Mouse (Mus musculus) heart, embryonic 12.5 days (tissue): ENCODE measurements around the gene Nlrc5. TPM values are rescaled to one million over a fixed set of nuclear protein-coding genes. Genes with fewer than 3 reads are reported as not detected.

ENCODE experiments used
- ATAC-seq: fragments of 200-750 bp; cut with Nextera tagmentation; 2 replicates; pipeline ENCODE4 v1.8.0; 2017; ENCODE audit warnings: moderate TSS enrichment, moderate library complexity; ENCODE audit not compliant: insufficient number of reproducible peaks, low FRiP score
- H3K27ac ChIP-seq: fragments of 300-500 bp; sonication (generic); 2 replicates; pipeline ENCODE4 v1.5.1; 2016; ENCODE audit warnings: mild to moderate bottlenecking, moderate library complexity; ENCODE audit not compliant: poor library complexity, severe bottlenecking
- H3K27me3 ChIP-seq: fragments of 300-500 bp; sonication (generic); replicated peaks from 2 replicates; pipeline ENCODE4 v1.6.1; 2016; ENCODE audit warnings: mild to moderate bottlenecking, moderate library complexity
- H3K36me3 ChIP-seq: fragments of 300-500 bp; sonication (generic); 2 replicates; pipeline ENCODE4 v1.6.1; 2016; ENCODE audit warnings: mild to moderate bottlenecking, moderate library complexity
- H3K4me1 ChIP-seq: fragments of 300-500 bp; sonication (generic); replicated peaks from 2 replicates; pipeline ENCODE4 v1.6.1; 2016; ENCODE audit warnings: mild to moderate bottlenecking
- H3K4me2 ChIP-seq: fragments of 300-500 bp; sonication (generic); 2 replicates; pipeline ENCODE4 v1.6.1; 2016; ENCODE audit warnings: mild to moderate bottlenecking, moderate library complexity
- H3K4me3 ChIP-seq: fragments of 300-500 bp; sonication (generic); 2 replicates; pipeline ENCODE4 v1.5.1; 2016; ENCODE audit warnings: mild to moderate bottlenecking
- H3K9ac ChIP-seq: fragments of 300-500 bp; sonication (generic); 2 replicates; pipeline ENCODE4 v1.6.1; 2016; ENCODE audit warnings: mild to moderate bottlenecking, moderate library complexity
- H3K9me3 ChIP-seq: fragments of 300-500 bp; sonication (generic); replicated peaks from 2 replicates; pipeline ENCODE4 v1.6.1; 2016; ENCODE audit warnings: mild to moderate bottlenecking, moderate library complexity
- WGBS: fragments of 180-500 bp; shearing (Covaris S2); methylation state at CpG from one replicate; pipeline ENCODE4 v1.1.7; 2016; 5-methylcytosine and 5-hydroxymethylcytosine counted together
- microRNA-seq: library from miRNA; unstranded; fragments of <30 nt; microRNA quantifications from one replicate; pipeline ENCODE4, GENCODE M21; 2017
- polyA plus RNA-seq: library from polyadenylated mRNA; unstranded; fragments of >200 nt; fragmentation: Nextera tagmentation; extraction: Ambion mirVana; gene quantifications from 2 replicates; pipeline ENCODE4 v1.2.1, GENCODE M21; 2016

Nlrc5 gene
- polyA plus RNA-seq, 1 experiment from 2014 or later: 0.08 TPM

DNA sequence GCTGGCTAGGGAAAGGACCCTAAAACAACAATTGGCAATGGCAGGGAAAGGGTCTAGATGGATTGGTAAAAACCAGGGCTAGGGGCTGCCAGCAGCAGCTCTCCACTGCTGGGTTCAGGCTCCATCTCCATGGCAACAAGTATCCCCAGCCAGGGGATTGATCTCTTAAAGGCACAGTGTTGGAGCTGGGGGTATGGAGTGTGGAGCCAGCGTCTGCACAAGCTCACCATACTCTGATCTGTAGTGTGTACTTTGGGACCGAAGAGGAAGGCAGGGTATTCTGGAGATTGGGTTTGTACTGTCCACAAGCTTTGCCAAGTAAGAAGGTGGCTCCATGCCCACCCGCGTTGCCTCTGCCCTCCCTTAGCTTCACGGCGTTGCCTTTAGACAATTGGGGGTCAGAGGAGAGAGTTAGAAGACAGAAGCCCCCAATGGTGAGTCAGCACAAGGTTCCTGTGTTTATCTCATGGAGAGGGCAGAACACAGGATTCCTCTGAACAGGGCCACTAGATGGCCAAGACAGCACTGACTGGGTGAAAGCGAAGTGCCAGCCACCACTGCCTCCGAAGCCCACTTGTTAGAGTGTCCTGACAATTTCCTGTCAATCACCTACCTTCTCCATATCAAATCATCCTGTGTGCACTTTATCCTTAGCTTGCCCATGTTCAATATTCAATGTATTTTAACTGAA is 133.1 kb downstream of the Nlrc5 start:
- H3K9me3 ChIP-seq: no peaks in the 10 kb centered on the region
- no peak overlapping the region for H3K4me2 ChIP-seq
- no peak overlapping the region for H3K9ac ChIP-seq
- no peak overlapping the region for H3K4me3 ChIP-seq
- H3K27me3 ChIP-seq: peaks cover 8% of the 10 kb centered on the region; the same call in 1 of the 2 replicates
- H3K36me3 ChIP-seq: 0 out of 2 replicates have a peak, but pooled peaks cover 4% of the 10 kb centered on the region
- H3K4me1 ChIP-seq: no peaks in the 10 kb centered on the region
- ATAC-seq: no peak
- WGBS: 72% methylated on average over 8 of the region's 8 CpGs
- no peak overlapping the region for H3K27ac ChIP-seq

DNA sequence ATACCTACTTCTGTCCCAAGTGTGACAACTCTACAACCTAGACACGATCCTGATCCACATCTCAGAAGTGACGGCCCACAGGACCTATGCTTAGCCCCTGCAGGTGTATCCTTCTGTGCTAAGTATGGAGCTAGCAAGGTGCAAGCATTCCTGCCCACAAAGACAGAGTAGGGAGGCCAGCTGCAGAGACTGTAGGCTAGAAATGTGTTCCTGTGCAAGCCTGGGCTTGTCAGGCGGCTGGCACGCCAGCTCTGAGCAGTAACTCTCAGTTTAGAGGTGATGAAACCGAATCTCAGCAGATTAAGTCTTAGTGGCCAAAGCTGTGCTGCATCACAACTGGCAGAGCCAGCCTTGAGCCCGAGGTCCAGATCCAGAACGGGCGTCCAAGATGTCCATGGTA is 133.9 kb downstream of the Nlrc5 start:
- H3K4me2 ChIP-seq: no peak overlapping the region
- no peaks in the 10 kb centered on the region for H3K4me1 ChIP-seq
- no peak overlapping the region for H3K4me3 ChIP-seq
- ATAC-seq: no peak
- H3K36me3 ChIP-seq: 0 out of 2 replicates have a peak, but pooled peaks cover 4% of the 10 kb centered on the region
- no peak overlapping the region for H3K9ac ChIP-seq
- no peak overlapping the region for H3K27ac ChIP-seq
- WGBS: 80% methylated on average over 8 of the region's 8 CpGs
- no peaks in the 10 kb centered on the region for H3K9me3 ChIP-seq
- H3K27me3 ChIP-seq: no peaks in the 10 kb centered on the region; the same call in 1 of the 2 replicates

GRCm38 (mm10) chr8:94569419-94569818 is 135.3 kb downstream of the Nlrc5 start:
- H3K4me2 ChIP-seq: no peak overlapping the region
- no peaks in the 10 kb centered on the region for H3K4me1 ChIP-seq
- H3K4me3 ChIP-seq: no peak overlapping the region
- H3K9me3 ChIP-seq: no peaks in the 10 kb centered on the region
- no peak overlapping the region for H3K9ac ChIP-seq
- H3K27ac ChIP-seq: no peak overlapping the region
- 47% methylated on average over 1 of the region's 1 CpGs for WGBS
- H3K27me3 ChIP-seq: no peaks in the 10 kb centered on the region
- no peak for ATAC-seq
- peaks cover 15% of the 10 kb centered on the region for H3K36me3 ChIP-seq

GRCm38 (mm10) chr8:94571896-94572295 is 137.7 kb downstream of the Nlrc5 start:
- no peak overlapping the region for H3K4me3 ChIP-seq
- no peaks in the 10 kb centered on the region for H3K9me3 ChIP-seq
- H3K27me3 ChIP-seq: no peaks in the 10 kb centered on the region
- H3K27ac ChIP-seq: no peak overlapping the region
- H3K36me3 ChIP-seq: peaks cover 40% of the 10 kb centered on the region
- WGBS: 68% methylated on average over 2 of the region's 2 CpGs
- no peak overlapping the region for H3K9ac ChIP-seq
- no peak for ATAC-seq
- H3K4me2 ChIP-seq: no peak overlapping the region
- H3K4me1 ChIP-seq: no peaks in the 10 kb centered on the region

GRCm38 (mm10) chr8:94574159-94574907 is 140.2 kb downstream of the Nlrc5 start:
- no peak overlapping the region for H3K4me2 ChIP-seq
- no peak overlapping the region for H3K27ac ChIP-seq
- WGBS: 87% methylated on average over 16 of the region's 16 CpGs
- no peaks in the 10 kb centered on the region for H3K27me3 ChIP-seq
- H3K36me3 ChIP-seq: peaks cover 64% of the 10 kb centered on the region
- no peaks in the 10 kb centered on the region for H3K9me3 ChIP-seq
- H3K4me3 ChIP-seq: no peak overlapping the region
- no peaks in the 10 kb centered on the region for H3K4me1 ChIP-seq
- ATAC-seq: no peak
- H3K9ac ChIP-seq: no peak overlapping the region

DNA sequence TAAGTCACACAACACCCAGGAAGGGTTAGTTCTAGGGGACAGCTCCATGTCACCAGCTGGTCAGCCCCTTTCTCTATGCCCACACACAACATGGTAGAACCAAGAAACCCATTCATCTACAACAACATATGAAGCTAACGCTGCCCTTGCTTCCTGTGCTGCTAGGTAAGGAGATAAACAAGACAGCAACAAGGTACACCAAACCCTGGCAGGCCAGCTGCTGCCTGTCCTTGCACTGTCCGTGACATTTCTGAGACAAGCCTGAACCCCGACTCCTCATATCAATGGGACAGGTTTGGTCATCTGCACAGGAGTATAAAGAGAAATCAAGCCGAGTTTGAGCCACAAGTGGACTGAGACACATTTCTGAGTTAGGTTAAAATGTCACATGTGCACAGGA is 141.0 kb downstream of the Nlrc5 start:
- Histone ChIP-seq H3K4me3 (no peak overlapping the region), H3K27ac (no peak overlapping the region), H3K9ac (no peak overlapping the region), H3K36me3 (peaks cover 68% of the 10 kb centered on the region), H3K9me3 (no peaks in the 10 kb centered on the region), H3K4me1 (no peaks in the 10 kb centered on the region), H3K4me2 (no peak overlapping the region), H3K27me3 (no peaks in the 10 kb centered on the region)
- ATAC-seq: no peak
- WGBS: 92% methylated on average over 4 of the region's 4 CpGs

Small RNAs within 50 kb of the gene (microRNA-seq; reads per million reads assigned to microRNA genes)
- not detected for gene Mir7072

Other genes starting within 250 kb of the Nlrc5 start
- 71.6 and 73.6 TPM in 2 replicates for gene Nup93, start 219.8 kb upstream of the Nlrc5 start, polyA plus RNA-seq
- 0.10 TPM in 1 of 2 replicates, not detected in the other for gene Slc12a3, start 105.2 kb upstream of the Nlrc5 start, polyA plus RNA-seq
- 73.1 and 74.9 TPM in 2 replicates for gene Herpud1, start 47.9 kb upstream of the Nlrc5 start, polyA plus RNA-seq
- gene Cpne2, start 98.6 kb downstream of the Nlrc5 start, polyA plus RNA-seq: 7.0 and 7.7 TPM in 2 replicates
- 25.4 and 26.0 TPM in 2 replicates for gene Rspry1, start 167.6 kb downstream of the Nlrc5 start, polyA plus RNA-seq
- gene Fam192a, start 167.6 kb downstream of the Nlrc5 start, polyA plus RNA-seq: 44.9 and 48.1 TPM in 2 replicates
- gene Arl2bp, start 232.2 kb downstream of the Nlrc5 start, polyA plus RNA-seq: 129 and 142 TPM in 2 replicates